Mouse (Mus musculus) kidney, adult 9 months (tissue): ENCODE data around the gene Dcaf12l2.

Experiments used
- DNase-seq: peaks from one replicate; pipeline ENCODE4 v3.0.0; 2022

Dcaf12l2 gene

GRCm38 (mm10) chrX:44367646-44368521 is at the start of gene Dcaf12l2:
Dcaf12l2 (minus strand) TSS chrX:44368342.
- no peak for DNase-seq

DNA sequence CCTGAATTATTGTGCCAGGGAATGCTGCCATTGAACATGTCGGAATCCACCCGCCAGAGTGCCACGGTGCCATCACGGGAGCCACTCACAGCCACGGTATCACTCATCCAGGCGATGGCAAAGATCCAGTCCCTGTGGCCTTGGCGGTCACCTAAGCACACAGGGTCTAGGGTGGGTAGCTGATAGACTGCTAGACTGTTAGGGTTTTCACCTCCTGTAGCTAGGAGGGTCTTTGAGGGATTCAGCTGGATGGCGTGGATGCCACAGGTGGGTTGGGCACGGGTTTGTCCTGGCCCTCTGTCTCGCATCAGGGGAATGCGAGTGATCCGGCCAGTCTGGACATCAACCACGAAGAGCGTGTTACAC is 879 bp downstream of the Dcaf12l2 start:
- DNase-seq, result no peak
